In the genomic region with DNA sequence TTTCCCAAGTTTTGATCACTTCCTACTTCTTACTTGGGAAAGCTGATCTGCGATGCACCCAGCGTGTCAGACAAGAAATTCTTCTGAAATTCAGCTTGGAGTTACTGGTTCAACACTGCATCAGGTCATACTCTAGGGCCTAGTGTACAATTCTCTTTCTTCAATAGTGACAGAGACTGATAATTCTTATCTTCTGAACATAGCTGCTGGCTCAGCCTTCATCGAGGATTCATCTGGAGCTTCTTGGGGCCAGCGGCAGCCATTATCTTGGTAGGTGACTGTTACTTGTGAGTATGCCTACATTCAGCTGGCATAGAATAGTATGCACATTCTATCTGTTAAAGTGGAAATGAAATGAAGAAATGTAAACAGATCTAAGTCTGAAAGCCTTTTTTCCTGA, we compare ENCODE assay signal across 24 mouse cellular contexts.
"Had no signal": no experiment of that assay in that cellular context is flagged by ENCODE, and none has a peak within 500 bp of the region (broad histone marks: within the 10 kb centered on the region; RNA-seq: fewer than 3 reads in every experiment).

No protein-coding gene starts in this region.

- DNase-seq: gastrocnemius, postnatal 14 days; gastrocnemius, postnatal 36 days; heart, adult 11 months; heart, adult 2 months; heart, postnatal 14 days; heart, postnatal 36 days; kidney, adult 11 months; kidney, adult 2 months; kidney, adult 9 months; kidney, postnatal 14 days; kidney, postnatal 36 days had no signal

- H3K27ac ChIP-seq: heart, adult 2 months; heart, embryonic 13.5 days; heart, embryonic 15.5 days; hindbrain, embryonic 13.5 days; hindbrain, embryonic 15.5 days; hindbrain, postnatal 0 days; kidney, embryonic 15.5 days; kidney, postnatal 0 days; layer of hippocampus, adult 2 months; left cerebral cortex, adult 2 months; limb, embryonic 10.5 days; limb, embryonic 12.5 days had no signal

- ATAC-seq: hindbrain, postnatal 0 days; intestine, embryonic 16.5 days had no signal

- H3K4me2 ChIP-seq: heart, embryonic 11.5 days; heart, embryonic 13.5 days; heart, embryonic 15.5 days; hindbrain, embryonic 13.5 days; hindbrain, embryonic 15.5 days; kidney, embryonic 15.5 days; limb, embryonic 12.5 days had no signal

- H3K36me3 ChIP-seq: heart, embryonic 13.5 days; heart, embryonic 15.5 days; hindbrain, embryonic 13.5 days; hindbrain, embryonic 15.5 days; kidney, embryonic 15.5 days; limb, embryonic 10.5 days; limb, embryonic 12.5 days had no signal

- H3K4me3 ChIP-seq: heart, adult 2 months; heart, embryonic 13.5 days; heart, embryonic 15.5 days; hindbrain, embryonic 13.5 days; hindbrain, embryonic 15.5 days; kidney, embryonic 15.5 days; layer of hippocampus, adult 2 months; left cerebral cortex, adult 2 months; limb, embryonic 10.5 days; limb, embryonic 12.5 days had no signal

- H3K27me3 ChIP-seq: heart, embryonic 13.5 days; heart, embryonic 15.5 days; hindbrain, embryonic 13.5 days; hindbrain, embryonic 15.5 days; kidney, embryonic 15.5 days; limb, embryonic 12.5 days had no signal

- H3K9me3 ChIP-seq: heart, embryonic 13.5 days; heart, embryonic 15.5 days; hindbrain, embryonic 13.5 days; hindbrain, embryonic 15.5 days; kidney, embryonic 15.5 days; limb, embryonic 10.5 days; limb, embryonic 12.5 days had no signal

- H3K4me1 ChIP-seq: heart, embryonic 13.5 days; heart, embryonic 15.5 days; hindbrain, embryonic 13.5 days; hindbrain, embryonic 15.5 days; kidney, embryonic 15.5 days; limb, embryonic 10.5 days; limb, embryonic 12.5 days had no signal

- H3K9ac ChIP-seq: heart, embryonic 13.5 days; heart, embryonic 15.5 days; hindbrain, embryonic 13.5 days; hindbrain, embryonic 15.5 days; kidney, embryonic 15.5 days; limb, embryonic 12.5 days had no signal
